Mouse (Mus musculus): ENCODE measurements around the gene Atp2c1. TPM values are rescaled to one million over a fixed set of nuclear protein-coding genes. Genes with fewer than 3 reads are reported as not detected.

The Atp2c1 gene
- polyA plus RNA-seq, 1 experiment from 2014 or later = 54.8 TPM

GRCm38 (mm10) chr9:105482715-105483510 lies 44.2 kb downstream of the Atp2c1 start:
- WGBS = 95% methylated on average over 4 of the region's 4 CpGs
- no peaks in the 10 kb centered on the region for H3K9me3 ChIP-seq (replicated peaks)
- no peaks in the 10 kb centered on the region for H3K27me3 ChIP-seq (ENCODE audit: low read depth, poor library complexity, severe bottlenecking)
- DNase-seq (ENCODE audit: low spot score) = no peak
- no peak overlapping the region for H3K27ac ChIP-seq (replicated peaks)
- no peak overlapping the region for H3K4me3 ChIP-seq
- 0 out of 2 replicates have a peak, but pooled peaks cover 3% of the 10 kb centered on the region for H3K36me3 ChIP-seq
- peaks cover 14% of the 10 kb centered on the region for H3K4me1 ChIP-seq

DNA sequence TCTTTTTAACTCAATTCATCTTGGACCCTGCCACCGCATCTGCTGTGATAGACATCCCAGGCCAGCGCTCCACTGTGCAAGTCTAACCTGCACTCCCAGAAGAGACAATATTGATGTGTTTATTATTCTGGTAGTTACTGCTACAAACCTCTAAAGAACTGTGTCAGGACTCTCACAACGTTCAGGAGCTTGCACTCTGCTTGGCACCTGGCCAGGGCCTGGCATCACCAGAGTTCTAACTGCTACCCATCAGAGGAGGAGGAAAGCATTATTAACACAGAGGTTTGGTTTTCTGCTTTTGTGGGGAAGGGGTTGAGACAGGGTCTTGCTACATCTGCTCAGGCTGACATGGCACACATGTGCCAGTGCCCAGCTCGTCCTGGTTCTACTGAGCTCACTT lies 45.0 kb downstream of the Atp2c1 start:
- WGBS = 91% methylated on average over 4 of the region's 4 CpGs
- H3K4me3 ChIP-seq = no peak overlapping the region
- no peaks in the 10 kb centered on the region for H3K36me3 ChIP-seq
- no peak for DNase-seq (ENCODE audit: low spot score)
- no peaks in the 10 kb centered on the region for H3K9me3 ChIP-seq (replicated peaks)
- peaks cover 14% of the 10 kb centered on the region for H3K4me1 ChIP-seq
- H3K27ac ChIP-seq (replicated peaks) = no peak overlapping the region
- no peaks in the 10 kb centered on the region for H3K27me3 ChIP-seq (ENCODE audit: low read depth, poor library complexity, severe bottlenecking)

DNA sequence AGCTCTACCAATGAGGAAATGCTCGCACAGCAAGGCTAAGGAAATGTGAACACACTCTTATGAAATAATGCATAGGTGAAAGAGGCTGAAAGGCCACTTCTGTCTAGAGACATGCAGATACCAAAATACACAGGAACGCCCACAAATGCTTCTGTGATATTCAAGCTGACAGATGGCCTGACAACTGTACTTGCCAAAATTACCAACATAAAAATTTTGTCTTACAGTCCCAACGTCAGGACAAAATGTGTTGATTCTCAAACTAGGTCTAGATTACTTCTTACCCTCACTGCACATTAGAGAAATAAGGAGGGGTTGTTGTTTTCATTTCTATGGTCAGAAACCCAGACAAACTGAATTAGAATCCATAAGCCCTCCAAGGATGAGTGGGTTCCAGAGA lies 51.0 kb downstream of the Atp2c1 start:
- 89% methylated on average over 3 of the region's 3 CpGs for WGBS

GRCm38 (mm10) chr9:105474910-105475309 lies 52.2 kb downstream of the Atp2c1 start:
- no peak overlapping the region for H3K4me3 ChIP-seq
- peaks cover 4% of the 10 kb centered on the region for H3K36me3 ChIP-seq
- no peak overlapping the region for H3K27ac ChIP-seq (replicated peaks)
- no peaks in the 10 kb centered on the region for H3K4me1 ChIP-seq
- WGBS = 93% methylated on average over 3 of the region's 3 CpGs
- H3K27me3 ChIP-seq (ENCODE audit: low read depth, poor library complexity, severe bottlenecking) = no peaks in the 10 kb centered on the region
- no peaks in the 10 kb centered on the region for H3K9me3 ChIP-seq (replicated peaks)
- no peak for DNase-seq (ENCODE audit: low spot score)

More for the DNA sequence above, 51.0 kb downstream of the Atp2c1 start:
- Histone ChIP-seq H3K36me3 (no peaks in the 10 kb centered on the region), H3K27ac (replicated peaks) (no peak overlapping the region), H3K4me1 (no peaks in the 10 kb centered on the region), H3K27me3 (ENCODE audit: low read depth, poor library complexity, severe bottlenecking) (no peaks in the 10 kb centered on the region), H3K4me3 (no peak overlapping the region), H3K9me3 (replicated peaks) (no peaks in the 10 kb centered on the region)
- no peak for DNase-seq (ENCODE audit: low spot score)

DNA sequence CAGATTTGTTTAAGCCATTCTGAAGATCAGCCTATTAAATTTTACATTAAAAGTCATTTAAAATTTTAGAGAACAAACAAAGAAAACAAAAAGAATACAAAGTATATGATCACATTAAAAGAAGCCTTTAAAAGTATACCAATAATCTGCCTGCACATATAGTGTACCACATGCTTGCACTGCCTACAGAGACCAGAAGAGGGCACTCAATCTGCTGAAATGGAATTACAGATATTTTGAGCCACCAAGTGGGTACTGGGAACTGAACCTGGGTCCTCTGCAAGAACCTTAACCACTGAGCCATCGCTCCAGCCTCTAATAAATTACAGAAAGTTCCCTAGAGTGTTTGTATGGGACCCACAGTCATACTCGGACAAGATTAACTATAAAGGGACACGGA lies 59.3 kb downstream of the Atp2c1 start:
- Histone ChIP-seq H3K4me1 (no peaks in the 10 kb centered on the region), H3K27me3 (ENCODE audit: low read depth, poor library complexity, severe bottlenecking) (no peaks in the 10 kb centered on the region), H3K9me3 (replicated peaks) (peaks cover 9% of the 10 kb centered on the region), H3K36me3 (peaks cover 42% of the 10 kb centered on the region), H3K27ac (replicated peaks) (no peak overlapping the region), H3K4me3 (no peak overlapping the region)
- WGBS = over 99% methylated on average over 3 of the region's 3 CpGs
- no peak for DNase-seq (ENCODE audit: low spot score)

DNA sequence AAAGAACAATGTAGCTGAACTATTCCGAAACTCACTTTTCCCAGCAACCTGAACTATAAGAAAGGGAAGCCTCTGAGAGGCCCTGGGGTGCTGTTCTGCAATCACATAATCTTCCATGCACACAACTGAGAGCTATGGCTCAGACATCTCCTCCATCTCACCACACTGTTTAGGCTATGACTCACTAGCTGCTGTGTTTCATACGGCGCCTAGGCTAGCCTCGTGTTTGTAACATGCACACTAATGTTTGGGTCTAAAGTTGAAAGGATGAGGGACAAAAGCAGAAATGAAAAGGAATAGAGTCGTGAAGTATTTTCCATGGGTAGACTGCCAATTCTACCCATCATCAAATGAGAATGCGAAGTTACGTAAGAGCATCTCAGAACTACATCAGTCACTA lies 65.6 kb downstream of the Atp2c1 start:
- Histone ChIP-seq H3K4me1 (no peaks in the 10 kb centered on the region), H3K27ac (replicated peaks) (no peak overlapping the region), H3K27me3 (ENCODE audit: low read depth, poor library complexity, severe bottlenecking) (no peaks in the 10 kb centered on the region), H3K4me3 (no peak overlapping the region), H3K36me3 (peaks cover 50% of the 10 kb centered on the region), H3K9me3 (replicated peaks) (no peaks in the 10 kb centered on the region)
- no peak for DNase-seq (ENCODE audit: low spot score)
- 96% methylated on average over 7 of the region's 7 CpGs for WGBS

GRCm38 (mm10) chr9:105459032-105459431 lies 68.1 kb downstream of the Atp2c1 start:
- no peak overlapping the region for H3K27ac ChIP-seq (replicated peaks)
- H3K4me1 ChIP-seq = no peaks in the 10 kb centered on the region
- no peaks in the 10 kb centered on the region for H3K27me3 ChIP-seq (ENCODE audit: low read depth, poor library complexity, severe bottlenecking)
- H3K9me3 ChIP-seq (replicated peaks) = no peaks in the 10 kb centered on the region
- no peak for DNase-seq (ENCODE audit: low spot score)
- H3K36me3 ChIP-seq = peaks cover 62% of the 10 kb centered on the region
- 95% methylated on average over 13 of the region's 13 CpGs for WGBS
- H3K4me3 ChIP-seq = no peak overlapping the region

DNA sequence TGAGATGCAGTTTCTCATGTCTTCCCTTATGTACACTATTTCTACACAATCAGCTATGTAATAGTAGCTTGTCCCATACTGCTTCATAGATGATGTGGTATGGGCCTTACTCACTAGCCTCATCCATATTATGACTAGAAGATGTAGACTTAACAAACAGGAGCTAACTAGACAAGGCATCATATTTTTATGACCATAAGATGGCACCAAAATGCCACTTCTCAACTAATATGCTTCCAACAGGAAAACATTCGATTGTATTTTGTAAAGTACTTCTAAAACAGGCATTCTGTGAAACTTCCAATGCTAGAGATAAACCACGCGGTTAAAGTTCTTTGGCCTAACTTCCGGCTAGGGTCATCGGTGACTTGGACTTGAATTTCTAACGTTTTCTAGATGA lies 118.6 kb downstream of the Atp2c1 start:
- Histone ChIP-seq H3K9me3 (replicated peaks) (no peaks in the 10 kb centered on the region), H3K4me1 (no peaks in the 10 kb centered on the region), H3K27ac (replicated peaks) (no peak overlapping the region), H3K27me3 (ENCODE audit: low read depth, poor library complexity, severe bottlenecking) (no peaks in the 10 kb centered on the region), H3K4me3 (no peak overlapping the region), H3K36me3 (peaks cover 74% of the 10 kb centered on the region)
- no peak for DNase-seq (ENCODE audit: low spot score)
- 92% methylated on average over 6 of the region's 6 CpGs for WGBS

GRCm38 (mm10) chr9:105395218-105395627 lies 131.9 kb downstream of the Atp2c1 start, which contains the start of the genes Aste1 and Nek11:
Gene Aste1 (plus strand): TSS chr9:105395392.
Gene Nek11 (minus strand): TSS chr9:105395524.
- WGBS = under 1% methylated on average over 44 of the region's 44 CpGs
- peak; percentile 93 for DNase-seq (ENCODE audit: low spot score)
- Histone ChIP-seq H3K27me3 (ENCODE audit: low read depth, poor library complexity, severe bottlenecking) (peaks cover 4% of the 10 kb centered on the region; the same call in 1 of the 2 replicates), H3K4me1 (peaks cover 27% of the 10 kb centered on the region), H3K36me3 (peaks cover 27% of the 10 kb centered on the region), H3K27ac (replicated peaks) (peak within 1 kb of the TSS; percentile 87), H3K9me3 (replicated peaks) (no peaks in the 10 kb centered on the region), H3K4me3 (peak within 1 kb of the TSS; percentile 77)

DNA sequence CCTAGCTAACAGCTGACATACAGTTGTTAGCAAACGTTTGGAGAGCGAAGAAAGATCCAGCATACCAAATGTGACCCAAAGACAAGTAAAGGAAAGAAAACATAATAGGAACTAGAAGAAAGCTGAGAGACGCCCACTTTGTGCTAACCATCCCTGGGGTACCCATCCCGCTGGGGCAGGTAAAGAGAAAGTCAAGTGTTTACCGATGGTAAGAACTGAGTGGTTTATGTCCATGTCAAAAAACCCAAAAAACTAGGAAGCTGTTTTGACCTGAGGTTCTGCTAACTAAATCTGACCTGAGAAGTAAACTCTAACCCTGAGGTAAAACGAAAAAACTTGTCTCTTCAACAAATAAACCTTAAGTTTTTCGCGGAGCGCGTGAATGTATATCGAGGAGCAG lies 132.4 kb downstream of the Atp2c1 start:
- H3K27ac ChIP-seq (replicated peaks) = peak overlapping the region; percentile 87; the same call in 1 of the 2 replicates
- H3K36me3 ChIP-seq = peaks cover 26% of the 10 kb centered on the region
- H3K4me3 ChIP-seq = peak overlapping the region; percentile 77
- DNase-seq (ENCODE audit: low spot score) = no peak
- peaks cover 27% of the 10 kb centered on the region for H3K4me1 ChIP-seq
- H3K9me3 ChIP-seq (replicated peaks) = no peaks in the 10 kb centered on the region
- H3K27me3 ChIP-seq (ENCODE audit: low read depth, poor library complexity, severe bottlenecking) = peaks cover 4% of the 10 kb centered on the region; the same call in 1 of the 2 replicates
- 14% methylated on average over 11 of the region's 11 CpGs for WGBS

DNA sequence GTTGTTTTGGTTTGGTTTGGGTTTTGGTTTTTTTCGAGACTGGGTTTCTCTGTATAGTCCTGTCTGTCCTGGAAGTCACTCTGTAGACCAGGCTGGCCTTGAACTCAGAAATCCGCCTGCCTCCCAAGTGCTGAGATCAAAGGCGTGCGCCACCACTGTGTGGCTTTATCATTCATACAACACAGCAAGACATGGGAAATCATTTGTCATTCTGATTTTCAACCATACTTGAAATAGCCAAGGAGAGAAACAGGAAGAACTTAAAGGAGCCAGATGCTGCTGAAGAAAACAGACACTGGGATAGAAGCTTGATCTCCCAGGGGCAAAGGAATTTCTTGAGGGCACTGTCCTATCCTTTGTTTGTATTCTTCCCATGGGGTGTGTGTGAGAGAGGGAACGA lies 136.5 kb downstream of the Atp2c1 start:
- WGBS = 74% methylated on average over 4 of the region's 5 CpGs
- no peak overlapping the region for H3K4me3 ChIP-seq

DNA sequence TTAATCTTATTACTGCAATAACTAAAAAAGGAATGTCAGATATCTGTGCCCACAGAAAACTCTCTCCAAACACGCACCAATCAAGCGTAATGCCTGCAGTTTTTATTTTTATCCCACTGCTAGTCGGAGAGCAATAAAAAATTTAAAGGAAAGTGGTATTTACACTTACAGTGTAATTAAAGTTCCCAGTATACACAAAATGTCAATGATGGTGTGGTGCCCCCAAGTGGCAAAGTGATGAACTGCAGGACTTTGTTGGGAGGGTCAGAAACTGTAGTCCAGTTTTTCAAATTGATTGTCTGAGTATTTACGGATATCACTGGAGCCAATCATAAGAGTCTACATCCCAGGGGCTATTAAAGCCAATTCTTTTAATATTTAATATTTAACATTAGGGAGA lies 137.8 kb downstream of the Atp2c1 start:
- DNase-seq (ENCODE audit: low spot score) = peak; percentile 63
- 26% methylated on average over 4 of the region's 4 CpGs for WGBS
- no peaks in the 10 kb centered on the region for H3K36me3 ChIP-seq
- H3K9me3 ChIP-seq (replicated peaks) = no peaks in the 10 kb centered on the region
- peaks cover under 1% of the 10 kb centered on the region; the same call in 1 of the 2 replicates for H3K27me3 ChIP-seq (ENCODE audit: low read depth, poor library complexity, severe bottlenecking)
- H3K4me3 ChIP-seq = no peak overlapping the region
- H3K27ac ChIP-seq (replicated peaks) = no peak overlapping the region
- H3K4me1 ChIP-seq = no peaks in the 10 kb centered on the region

More for the DNA sequence above, 136.5 kb downstream of the Atp2c1 start:
- Histone ChIP-seq H3K4me1 (peaks cover 6% of the 10 kb centered on the region), H3K27ac (replicated peaks) (no peak overlapping the region), H3K9me3 (replicated peaks) (no peaks in the 10 kb centered on the region), H3K27me3 (ENCODE audit: low read depth, poor library complexity, severe bottlenecking) (peaks cover 4% of the 10 kb centered on the region; the same call in 1 of the 2 replicates), H3K36me3 (no peaks in the 10 kb centered on the region)
- no peak for DNase-seq (ENCODE audit: low spot score)

DNA sequence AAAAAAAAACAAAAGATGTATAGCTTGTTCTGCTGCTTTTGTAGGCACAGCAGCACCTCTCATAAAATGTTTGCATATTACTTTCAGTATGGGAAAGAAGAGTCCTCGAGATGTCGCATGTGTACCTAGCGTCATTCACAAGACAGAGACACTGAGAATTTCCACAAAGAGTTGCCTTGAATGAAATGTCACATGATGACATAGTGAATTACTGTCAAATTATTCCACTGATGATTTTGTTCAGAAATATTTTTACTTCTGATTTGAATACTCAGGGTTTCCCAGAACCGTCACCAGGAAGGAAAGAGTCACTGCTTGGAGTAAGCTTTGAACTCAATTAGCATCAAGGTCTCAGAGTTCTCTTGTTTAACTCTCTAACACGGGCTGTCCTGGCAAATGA lies 139.7 kb downstream of the Atp2c1 start:
- Histone ChIP-seq H3K4me1 (no peaks in the 10 kb centered on the region), H3K9me3 (replicated peaks) (no peaks in the 10 kb centered on the region), H3K27ac (replicated peaks) (no peak overlapping the region), H3K27me3 (ENCODE audit: low read depth, poor library complexity, severe bottlenecking) (no peaks in the 10 kb centered on the region), H3K36me3 (no peaks in the 10 kb centered on the region), H3K4me3 (no peak overlapping the region)
- 83% methylated on average over 5 of the region's 5 CpGs for WGBS
- no peak for DNase-seq (ENCODE audit: low spot score)
